Mouse (Mus musculus) gastrocnemius, adult 2 months (tissue): ENCODE data around the gene Mfsd11. TPM values are rescaled to one million over a fixed set of nuclear protein-coding genes. Genes with fewer than 3 reads are reported as not detected.

Experiments
- DNase-seq: peaks from one replicate; pipeline ENCODE4 v3.0.0; 2022
- H3K27ac ChIP-seq: fragments of 200-600 bp; 2 replicates; pipeline ENCODE4 v1.8.1; 2022; ENCODE audit warnings: mild to moderate bottlenecking
- H3K4me3 ChIP-seq: fragments of 200-600 bp; 2 replicates; pipeline ENCODE4 v1.8.1; 2022; ENCODE audit warnings: mild to moderate bottlenecking, moderate library complexity
- CTCF ChIP-seq: fragments of 200-600 bp; IDR thresholded peaks from 2 replicates; pipeline ENCODE4 v1.8.1; 2022; ENCODE audit warnings: antibody characterized with exemption, mild to moderate bottlenecking, moderate library complexity
- intact Hi-C: fragments of 180-260 bp; cut with DNase I; formaldehyde crosslinking; loops from one replicate; pipeline ENCODE4 v1.15.1; 2025
- total RNA-seq, 2 experiments: library from RNA; stranded (reverse); gene quantifications; 2 replicates each; pipeline ENCODE4 v1.2.3; 2021

The Mfsd11 gene
- total RNA-seq, 2 experiments from 2014 or later = 21.5 to 23.9 TPM

DNA sequence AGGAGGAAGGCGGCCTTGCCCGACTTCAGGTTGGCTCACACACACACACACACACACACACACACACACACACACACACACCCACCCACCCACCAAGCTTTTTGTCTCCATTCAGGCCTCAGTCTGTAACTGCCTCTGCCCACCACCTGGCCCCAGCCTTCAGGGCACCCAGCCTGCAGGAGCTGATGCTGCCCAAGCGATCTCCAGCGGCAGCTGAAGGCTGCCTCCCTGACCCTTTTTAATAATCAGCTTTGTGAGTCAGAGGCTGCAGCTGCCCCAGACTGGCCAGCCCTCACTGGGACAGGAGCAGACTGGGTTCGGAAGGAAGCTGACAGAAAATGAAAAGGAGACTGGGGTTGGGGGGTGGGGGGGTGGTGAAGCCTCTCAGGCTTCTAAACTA, 27.0 kb upstream of the Mfsd11 start:
- Histone ChIP-seq H3K4me3 (peak overlapping the region; percentile 86), H3K27ac (peak overlapping the region; percentile 91)
- no peak for TF ChIP-seq CTCF
- DNase-seq = no peak
- intact Hi-C loops = no loop called here

- no peak for DNase-seq
- H3K4me3 ChIP-seq = peak overlapping the region; percentile 86
- H3K27ac ChIP-seq = peak overlapping the region; percentile 91
- no peak for TF ChIP-seq CTCF
- intact Hi-C loops = no loop called here
Measured at GRCm38 (mm10) chr11:116826550-116827504, 25.4 kb upstream of the Mfsd11 start.

GRCm38 (mm10) chr11:116827534-116828165, 24.6 kb upstream of the Mfsd11 start, which contains the start of gene Mxra7:
TSS of gene Mxra7 (minus strand) at chr11:116828046.
- DNase-seq = peak; percentile 91
- peak within 1 kb of the TSS; percentile 86 for H3K4me3 ChIP-seq
- peak; percentile 11; the same call in 1 of the 2 replicates for TF ChIP-seq CTCF
- intact Hi-C loops = no loop called here
- peak within 1 kb of the TSS; percentile 91 for H3K27ac ChIP-seq

DNA sequence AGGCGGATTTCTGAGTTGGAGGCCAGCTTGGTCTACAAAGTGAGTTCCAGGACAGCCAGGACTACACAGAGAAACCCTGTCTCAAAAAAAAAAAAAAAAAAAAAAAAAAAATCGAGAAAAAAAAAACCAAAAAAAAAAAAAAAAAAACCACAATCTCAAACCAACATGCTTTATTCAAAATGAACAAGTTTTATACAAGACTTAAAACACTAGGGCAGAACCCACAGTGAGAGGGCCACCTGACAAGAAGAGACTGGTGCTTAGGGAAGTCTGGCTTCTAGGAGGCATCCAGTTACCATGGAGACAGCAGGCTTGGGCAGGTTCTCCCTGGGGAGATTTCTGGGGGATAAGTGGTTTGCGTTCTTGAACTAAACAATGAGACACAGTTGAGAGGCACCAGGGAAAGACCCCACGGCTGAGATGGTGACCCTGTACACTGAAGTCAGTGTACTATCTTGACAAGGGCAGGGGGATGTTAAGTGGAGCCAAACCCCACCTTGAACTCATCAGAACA, 20.0 kb upstream of the Mfsd11 start:
- H3K27ac ChIP-seq = no peak overlapping the region
- intact Hi-C loops = no loop called here

DNA sequence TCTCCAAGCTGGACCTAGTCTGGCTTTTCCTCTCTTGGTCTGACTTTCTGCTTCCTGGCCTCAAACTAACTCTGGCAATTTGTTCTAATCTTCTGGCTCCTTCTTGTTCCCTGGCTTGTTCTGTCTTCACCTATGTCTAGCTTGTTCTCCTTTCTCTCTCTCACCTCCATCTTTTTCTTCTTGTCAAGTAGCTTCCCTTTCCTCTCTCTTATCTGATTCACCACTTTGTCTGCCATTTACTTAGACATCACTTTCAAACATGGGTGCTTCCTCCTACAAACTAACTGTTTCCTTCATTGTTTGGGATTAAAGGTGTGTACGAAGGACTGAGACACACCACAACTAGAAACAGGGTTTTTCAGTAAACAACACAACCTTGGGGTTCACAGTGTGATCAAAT, 17.3 kb upstream of the Mfsd11 start:
- no peak for DNase-seq
- Histone ChIP-seq H3K4me3 (no peak overlapping the region), H3K27ac (no peak overlapping the region)
- intact Hi-C loops = no loop called here
- TF ChIP-seq CTCF = no peak

More for the DNA sequence above, 20.0 kb upstream of the Mfsd11 start:
- DNase-seq = no peak
- no peak for TF ChIP-seq CTCF
- H3K4me3 ChIP-seq = no peak overlapping the region

GRCm38 (mm10) chr11:116836283-116836682, 16.0 kb upstream of the Mfsd11 start:
- no peak overlapping the region for H3K4me3 ChIP-seq
- no peak overlapping the region for H3K27ac ChIP-seq
- no peak for DNase-seq
- no peak for TF ChIP-seq CTCF
- intact Hi-C loops = no loop called here

GRCm38 (mm10) chr11:116837441-116837840, 14.8 kb upstream of the Mfsd11 start:
- Histone ChIP-seq H3K4me3 (no peak overlapping the region), H3K27ac (peak overlapping the region; percentile 83)
- no peak for DNase-seq
- no peak for TF ChIP-seq CTCF
- intact Hi-C loops = no loop called here

DNA sequence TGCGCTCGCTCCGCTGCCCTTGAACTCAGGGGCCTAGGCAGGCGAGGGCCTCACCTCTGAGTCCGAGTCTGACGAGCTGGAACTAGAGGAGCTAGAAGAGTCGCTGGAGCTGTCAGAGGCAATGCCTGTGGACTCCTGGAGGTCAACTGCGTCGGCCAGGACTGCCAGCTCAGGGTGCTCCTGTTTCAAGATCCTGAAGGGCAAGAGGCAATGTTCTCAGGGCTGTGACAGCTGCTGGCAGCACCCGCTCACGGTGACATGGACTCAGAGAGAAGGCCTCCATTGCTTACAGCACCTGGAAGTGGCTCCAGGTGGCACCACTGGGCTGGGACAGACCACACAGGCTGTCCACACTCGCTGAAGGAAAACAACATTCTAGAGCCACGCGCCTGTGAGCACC, 13.3 kb upstream of the Mfsd11 start:
- DNase-seq = peak; percentile 74
- peak; percentile 28; the same call in 1 of the 2 replicates for TF ChIP-seq CTCF
- intact Hi-C loops = no loop called here
- Histone ChIP-seq H3K4me3 (no peak overlapping the region), H3K27ac (peak overlapping the region; percentile 83)

DNA sequence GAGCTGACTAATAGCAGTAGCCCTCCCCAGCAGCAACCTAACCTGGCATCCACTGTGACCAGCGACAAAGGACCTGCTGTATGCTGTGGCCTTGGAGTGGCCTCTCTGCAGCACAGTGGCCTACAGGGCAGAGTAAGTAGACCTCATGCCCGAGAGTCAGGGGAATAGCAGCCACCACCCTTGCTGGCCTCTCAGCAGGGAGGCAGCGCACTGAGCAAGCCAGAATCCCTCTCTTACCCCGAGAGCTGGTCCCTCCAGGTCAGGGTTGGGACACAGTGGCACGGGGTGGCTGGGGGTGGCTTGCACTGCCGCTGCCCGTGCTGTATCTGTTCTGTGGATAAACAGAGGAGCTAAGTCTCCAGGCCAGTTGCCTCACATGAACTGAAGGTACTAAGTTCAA, 12.6 kb upstream of the Mfsd11 start:
- no peak for TF ChIP-seq CTCF
- peak overlapping the region; percentile 83 for H3K27ac ChIP-seq
- intact Hi-C loops = no loop called here

DNA sequence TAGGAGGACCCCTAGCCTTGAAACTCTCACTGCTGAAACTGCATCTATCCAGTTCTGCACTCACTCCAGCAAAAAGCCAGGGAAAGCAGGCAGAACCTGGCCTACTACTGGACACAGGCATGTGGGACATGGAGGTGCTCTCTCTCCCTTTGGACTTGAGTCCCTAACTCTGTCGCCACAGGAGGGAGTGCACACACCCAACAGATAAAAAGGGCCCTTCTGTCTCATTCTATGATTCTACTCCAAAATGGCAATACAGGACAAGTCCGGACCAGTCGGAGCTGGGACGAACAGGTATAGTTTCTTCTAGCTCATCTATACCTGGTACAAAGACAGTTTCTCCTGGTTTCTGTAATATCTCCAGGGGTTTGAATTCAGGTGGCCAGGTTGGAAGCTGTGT, 11.5 kb upstream of the Mfsd11 start:
- Histone ChIP-seq H3K27ac (peak overlapping the region; percentile 99; the same call in 1 of the 2 replicates), H3K4me3 (peak overlapping the region; percentile 93)
- intact Hi-C loops = no loop called here
- no peak for DNase-seq
- no peak for TF ChIP-seq CTCF

More for the DNA sequence above, 12.6 kb upstream of the Mfsd11 start:
- no peak for DNase-seq
- H3K4me3 ChIP-seq = peak overlapping the region; percentile 38

GRCm38 (mm10) chr11:116842531-116843260, 9.5 kb upstream of the Mfsd11 start:
- Histone ChIP-seq H3K27ac (peak overlapping the region; percentile 99), H3K4me3 (peak overlapping the region; percentile 93)
- intact Hi-C loops = loop anchor here (1.0 kb wide), 1 partner anchor 10 kb away; the partner anchor contains the start of gene Mfsd11
- no peak for TF ChIP-seq CTCF
- peak; percentile 80 for DNase-seq
